Mouse (Mus musculus) stomach, embryonic 16.5 days (tissue): ENCODE results near the gene Zfp808. TPM values are rescaled to one million over a fixed set of nuclear protein-coding genes. Genes with fewer than 3 reads are reported as not detected.

Experiments
- ATAC-seq: fragments of 200-750 bp; cut with Nextera tagmentation; 2 replicates; pipeline ENCODE4 v1.8.0; 2017; ENCODE audit warnings: moderate number of reproducible peaks, moderate TSS enrichment; ENCODE audit not compliant: insufficient read depth, low FRiP score
- H3K27ac ChIP-seq: fragments of 300-500 bp; sonication (generic); 2 replicates; pipeline ENCODE4 v1.5.1; 2014; ENCODE audit warnings: low read length
- H3K27me3 ChIP-seq: fragments of 300-500 bp; sonication (generic); 2 replicates; pipeline ENCODE4 v1.6.1; 2014; ENCODE audit warnings: low read length, control low read depth, mixed read lengths; ENCODE audit not compliant: control insufficient read depth, insufficient read depth
- H3K36me3 ChIP-seq: fragments of 300-500 bp; sonication (generic); 2 replicates; pipeline ENCODE4 v1.6.1; 2014; ENCODE audit warnings: low read length; ENCODE audit not compliant: control insufficient read depth, insufficient read depth
- H3K4me1 ChIP-seq: fragments of 300-500 bp; sonication (generic); 2 replicates; pipeline ENCODE4 v1.6.1; 2014; ENCODE audit warnings: low read length, control low read depth, mixed read lengths; ENCODE audit not compliant: control insufficient read depth, insufficient read depth
- H3K4me2 ChIP-seq: fragments of 300-500 bp; sonication (generic); 2 replicates; pipeline ENCODE4 v1.6.1; 2014; ENCODE audit warnings: low read depth, low read length, mixed read lengths
- H3K4me3 ChIP-seq: fragments of 300-500 bp; sonication (generic); replicated peaks from 2 replicates; pipeline ENCODE4 v1.5.1; 2014; ENCODE audit warnings: mild to moderate bottlenecking, low read length
- H3K9ac ChIP-seq: fragments of 300-500 bp; sonication (generic); 2 replicates; pipeline ENCODE4 v1.6.1; 2014; ENCODE audit warnings: low read length
- H3K9me3 ChIP-seq: fragments of 300-500 bp; sonication (generic); replicated peaks from 2 replicates; pipeline ENCODE4 v1.6.1; 2016; ENCODE audit warnings: low read length, control low read depth; ENCODE audit not compliant: control insufficient read depth
- WGBS: fragments of 180-500 bp; shearing (Covaris S2); extraction: QIAGEN DNeasy Blood & Tissue Kit; methylation state at CpG from one replicate; pipeline ENCODE4 v1.1.7; 2014; 5-methylcytosine and 5-hydroxymethylcytosine counted together
- polyA plus RNA-seq: library from polyadenylated mRNA; unstranded; fragments of >200 nt; fragmentation: Nextera tagmentation; extraction: Ambion mirVana; gene quantifications from 2 replicates; pipeline ENCODE4 v1.2.1, GENCODE M21; 2015

The Zfp808 gene
- polyA plus RNA-seq, 1 experiment from 2014 or later, result 9.8 TPM

DNA sequence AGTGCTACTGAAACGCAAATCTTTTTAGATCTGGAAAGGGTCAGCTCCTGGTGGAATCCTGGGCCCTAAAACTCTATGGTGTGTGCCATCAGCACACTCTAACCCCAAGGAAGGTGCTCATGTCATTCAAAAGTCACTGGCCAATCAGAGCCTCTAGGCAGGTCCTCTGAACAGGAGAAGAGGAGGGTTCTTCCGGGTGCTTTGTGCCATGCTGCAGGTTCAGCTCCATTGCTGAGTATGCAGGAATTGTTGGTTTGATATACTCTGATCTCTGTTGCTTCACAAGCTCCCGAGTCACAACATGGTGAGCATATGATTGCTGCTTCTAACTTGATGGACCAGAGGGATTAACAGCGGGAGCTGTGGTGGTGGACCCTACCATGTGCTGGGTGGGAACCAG, 133.7 kb downstream of the Zfp808 start:
- H3K27me3 ChIP-seq, result no peaks in the 10 kb centered on the region
- H3K4me1 ChIP-seq, result no peaks in the 10 kb centered on the region
- H3K4me3 ChIP-seq, result no peak overlapping the region
- ATAC-seq, result no peak
- WGBS, result 77% methylated on average over 4 of the region's 4 CpGs
- no peak overlapping the region for H3K27ac ChIP-seq
- peaks cover 18% of the 10 kb centered on the region for H3K9me3 ChIP-seq
- no peak overlapping the region for H3K4me2 ChIP-seq
- H3K36me3 ChIP-seq, result no peaks in the 10 kb centered on the region
- no peak overlapping the region for H3K9ac ChIP-seq
